Mouse (Mus musculus): Measurements from ENCODE around the gene Zfp719. TPM values are rescaled to one million over a fixed set of nuclear protein-coding genes. Genes with fewer than 3 reads are reported as not detected.

Gene Zfp719
- 10 to 100 TPM; 18.5 to 19.9 TPM for total RNA-seq (2021)

GRCm38 (mm10) chr7:43579440-43580171 lies at the start of gene Zfp719:
TSS of gene Zfp719 (plus strand) at chr7:43579610.
- DNase-seq = peak; percentile 93
- intact Hi-C loops (cut with DNase I) = loop anchor here (10.0 kb wide), 1 partner anchor 95 kb away; the partner anchor contains the start of gene Ctu1

GRCm38 (mm10) chr7:43530216-43530785 lies 49.1 kb upstream of the Zfp719 start:
- no peak for DNase-seq
- intact Hi-C loops (cut with DNase I) = no loop called here

- DNase-seq = no peak
- intact Hi-C loops (cut with DNase I) = no loop called here
Observed at GRCm38 (mm10) chr7:43532936-43533505, 46.4 kb upstream of the Zfp719 start.

DNA sequence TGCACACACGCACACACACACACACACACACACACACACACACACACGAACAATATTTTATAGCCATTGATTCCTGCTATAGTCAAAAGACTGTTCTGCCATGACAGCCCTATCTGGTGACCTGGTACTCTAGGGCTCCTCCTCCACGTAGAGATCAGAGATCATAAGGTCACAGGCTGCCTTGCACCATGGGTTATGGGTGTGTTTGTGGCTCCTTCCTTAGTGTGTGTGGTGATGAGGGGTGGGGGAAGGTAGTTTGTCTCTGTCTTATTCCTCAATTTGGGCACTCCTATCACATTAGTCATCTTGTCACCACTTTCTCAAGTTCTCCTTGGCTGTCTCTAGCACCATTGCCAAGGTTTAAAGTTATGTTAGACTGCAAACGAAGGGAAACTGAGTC lies 40.9 kb upstream of the Zfp719 start:
- intact Hi-C loops (cut with DNase I) = no loop called here
- DNase-seq = no peak

DNA sequence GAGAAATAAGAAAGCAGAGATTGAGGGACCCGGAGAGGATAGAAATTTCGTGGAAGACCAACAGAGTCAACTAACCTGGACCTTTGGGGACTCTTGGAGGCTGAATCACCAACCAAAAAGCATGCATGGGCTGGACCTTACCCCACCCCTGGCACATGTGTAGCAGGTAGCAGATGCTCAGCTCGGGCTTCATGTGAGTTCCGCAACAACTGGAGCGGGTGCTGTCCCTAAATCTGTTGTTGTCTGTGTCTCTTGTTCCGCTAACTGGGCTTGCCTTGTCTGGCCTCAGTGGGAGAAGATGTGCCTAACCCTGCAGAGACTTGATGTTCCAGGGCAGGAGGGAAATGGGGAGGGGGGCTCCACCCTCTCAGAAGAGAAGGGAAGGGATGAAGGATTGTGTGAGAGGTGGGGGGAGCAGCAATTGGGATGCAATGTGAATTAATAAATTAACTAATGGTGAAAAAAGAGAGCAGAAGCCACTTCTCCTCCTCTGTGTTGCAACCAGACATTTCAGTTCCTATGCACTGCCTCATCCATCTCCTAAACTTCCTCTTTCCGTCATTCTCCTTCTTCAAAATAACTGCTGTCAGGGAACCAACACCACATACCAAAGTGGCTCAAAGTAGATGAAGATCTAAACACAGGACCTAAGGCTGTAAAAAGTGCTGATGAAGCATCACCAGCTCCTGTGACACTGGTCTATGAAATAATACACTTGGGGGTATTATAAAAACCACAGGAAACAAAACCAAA lies 35.0 kb upstream of the Zfp719 start, which contains the start of gene Cd33:
TSS of gene Cd33 (minus strand) at position 204 of the 753 bp plus-strand sequence.
- DNase-seq = no peak
- intact Hi-C loops (cut with DNase I) = no loop called here

GRCm38 (mm10) chr7:43545656-43546545 lies 33.5 kb upstream of the Zfp719 start:
- intact Hi-C loops (cut with DNase I) = no loop called here
- DNase-seq = peak; percentile 23

- intact Hi-C loops (cut with DNase I) = no loop called here
- DNase-seq = peak; percentile 30
Observed at GRCm38 (mm10) chr7:43547666-43548065, 31.7 kb upstream of the Zfp719 start.

DNA sequence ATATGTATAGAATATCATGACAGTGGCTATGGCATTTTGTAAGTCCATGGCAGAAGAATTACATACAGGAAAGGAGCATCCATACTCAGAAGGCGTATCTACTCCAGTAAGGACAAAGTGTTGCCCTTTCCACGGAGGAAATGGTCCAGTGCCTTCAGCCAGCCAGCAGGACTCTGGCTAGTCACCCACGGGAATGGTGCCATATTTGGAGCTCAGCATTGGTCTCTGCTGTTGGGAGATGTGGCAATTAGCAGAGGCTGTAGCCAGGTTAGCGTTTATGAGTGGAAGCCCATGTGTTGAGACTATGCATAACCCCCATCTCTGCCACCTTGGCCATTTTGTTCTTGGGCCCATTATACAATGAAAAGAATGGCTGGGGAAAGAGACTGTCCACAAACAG lies 31.2 kb upstream of the Zfp719 start:
- no peak for DNase-seq
- intact Hi-C loops (cut with DNase I) = no loop called here

- intact Hi-C loops (cut with DNase I) = no loop called here
- no peak for DNase-seq
Observed at GRCm38 (mm10) chr7:43553153-43553552, 26.3 kb upstream of the Zfp719 start.

GRCm38 (mm10) chr7:43554550-43554949 lies 24.9 kb upstream of the Zfp719 start:
- intact Hi-C loops (cut with DNase I) = no loop called here

DNA sequence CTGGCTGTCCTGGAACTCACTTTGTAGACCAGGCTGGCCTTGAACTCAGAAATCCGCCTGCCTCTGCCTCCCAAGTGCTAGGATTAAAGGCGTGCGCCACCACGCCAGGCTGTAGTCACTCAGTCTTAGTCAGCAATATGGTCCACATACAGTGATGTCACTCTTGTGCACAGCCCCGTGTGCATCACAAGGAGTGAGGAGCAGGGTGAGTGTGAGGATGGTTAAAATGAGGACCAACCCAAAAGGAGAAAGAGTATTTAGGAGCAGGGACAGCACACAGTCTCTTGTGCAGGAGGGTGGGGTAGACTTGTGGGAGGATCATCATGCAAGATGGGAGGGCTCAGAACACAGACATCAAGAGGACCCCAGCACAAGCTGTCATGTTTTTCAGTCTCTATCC lies 24.1 kb upstream of the Zfp719 start:
- intact Hi-C loops (cut with DNase I) = no loop called here

More at GRCm38 (mm10) chr7:43554550-43554949, 24.9 kb upstream of the Zfp719 start:
- DNase-seq = no peak

GRCm38 (mm10) chr7:43556901-43557300 lies 22.5 kb upstream of the Zfp719 start:
- intact Hi-C loops (cut with DNase I) = no loop called here
- DNase-seq = no peak

More for the DNA sequence above, 24.1 kb upstream of the Zfp719 start:
- no peak for DNase-seq

- peak; percentile 91 for DNase-seq
- intact Hi-C loops (cut with DNase I) = no loop called here
Observed at GRCm38 (mm10) chr7:43562006-43562633, 17.3 kb upstream of the Zfp719 start, which contains the start of gene Zfp658. TSS of gene Zfp658 (plus strand) at chr7:43562256.

DNA sequence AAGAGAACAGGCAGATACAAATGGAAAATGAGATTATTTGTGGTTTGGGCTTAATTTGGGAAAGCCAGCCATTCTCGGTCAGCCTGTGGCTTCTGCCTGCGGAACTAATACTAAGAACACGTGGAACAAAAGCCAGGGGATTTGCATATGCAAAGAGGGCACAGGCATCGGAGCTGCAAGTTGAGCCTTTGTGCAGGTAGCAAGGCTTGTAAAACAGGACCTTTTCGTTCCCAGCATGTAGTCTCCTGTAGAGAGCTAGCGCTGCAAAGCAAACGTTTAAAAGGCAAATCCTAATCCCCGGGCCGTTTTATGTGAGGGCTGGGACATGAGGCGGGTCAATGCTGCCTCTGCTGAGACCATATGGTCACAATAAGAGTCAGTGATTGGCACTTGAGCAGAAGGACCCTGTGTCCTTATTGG lies 16.7 kb upstream of the Zfp719 start:
- intact Hi-C loops (cut with DNase I) = no loop called here
- peak; percentile 18 for DNase-seq

DNA sequence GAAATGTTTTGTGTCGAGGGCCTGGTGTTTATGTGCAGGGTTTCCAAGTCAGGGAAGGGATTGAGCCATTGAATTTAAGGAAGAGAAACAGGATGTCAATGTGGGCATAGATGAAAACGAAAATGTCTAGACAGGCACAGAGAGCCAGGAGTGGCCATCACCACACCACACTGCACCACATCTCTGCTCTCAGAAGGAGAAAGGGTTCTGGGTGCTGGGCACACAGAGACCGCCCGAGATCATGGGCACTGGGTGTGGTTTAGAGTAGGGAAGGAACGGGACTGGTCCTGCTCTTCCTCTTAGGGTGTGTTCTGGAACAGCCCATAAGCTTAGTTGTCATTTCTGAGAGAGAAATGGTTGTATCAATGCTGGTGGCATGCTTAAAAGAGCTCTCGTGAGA lies 16.1 kb upstream of the Zfp719 start:
- DNase-seq = no peak
- intact Hi-C loops (cut with DNase I) = no loop called here

- no peak for DNase-seq
- intact Hi-C loops (cut with DNase I) = no loop called here
Observed at GRCm38 (mm10) chr7:43571216-43571615, 8.2 kb upstream of the Zfp719 start.

GRCm38 (mm10) chr7:43580526-43580925 lies 1.1 kb downstream of the Zfp719 start:
- intact Hi-C loops (cut with DNase I) = loop anchor here (10.0 kb wide), 1 partner anchor 94 kb away; the partner anchor contains the start of gene Ctu1
- DNase-seq = no peak

DNA sequence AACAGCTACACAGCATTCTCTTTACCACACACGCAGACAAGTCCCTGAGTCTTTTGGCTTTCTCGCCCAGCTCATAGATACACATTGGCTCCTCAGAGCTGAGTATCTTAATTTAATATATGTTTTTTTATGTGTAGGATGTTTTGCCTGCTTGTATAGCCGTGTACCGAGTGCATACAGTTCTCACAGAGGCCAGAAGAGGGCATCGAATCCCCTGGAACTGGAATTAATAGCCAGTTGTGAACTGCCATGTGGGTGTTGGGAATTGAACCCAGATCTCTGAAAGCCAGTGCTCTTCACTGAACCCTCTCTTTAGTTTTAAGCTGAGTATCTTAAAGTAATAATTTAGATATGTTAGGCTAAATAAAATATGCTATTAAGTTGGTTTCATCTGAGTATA lies 5.4 kb downstream of the Zfp719 start:
- DNase-seq = no peak
- intact Hi-C loops (cut with DNase I) = loop anchor here (10.0 kb wide), 1 partner anchor 90 kb away; the partner anchor contains the start of gene Ctu1

DNA sequence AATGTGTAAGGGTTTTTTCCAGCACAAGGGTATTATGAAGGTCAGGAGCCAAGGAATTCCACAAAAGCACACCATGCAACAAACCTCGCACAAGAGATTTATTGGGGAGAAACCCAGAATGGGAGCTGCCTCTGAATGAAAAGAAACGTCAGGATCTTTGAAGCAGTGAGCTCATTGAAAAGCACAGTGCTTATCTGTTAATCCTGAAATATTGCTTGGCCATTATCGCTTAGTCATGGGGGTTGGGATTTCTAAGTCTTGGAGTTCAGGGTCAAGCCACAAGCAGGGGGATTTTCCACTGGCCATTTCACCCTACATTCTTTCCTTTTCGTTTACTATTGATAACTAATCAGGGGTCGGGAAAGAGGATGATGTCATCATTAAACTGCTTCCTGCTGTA lies 22.5 kb downstream of the Zfp719 start:
- no peak for DNase-seq

More for the DNA sequence above, 22.5 kb downstream of the Zfp719 start:
- intact Hi-C loops (cut with DNase I) = no loop called here

All from left cerebral cortex, postnatal 4 days (tissue).